Mouse (Mus musculus): ENCODE results near the gene Lins1.

Gene Lins1

GRCm38 (mm10) chr7:66729232-66729631, 39.5 kb downstream of the Lins1 start:
- DNase-seq (ENCODE audit: extremely low read depth, low read depth) = no peak

GRCm38 (mm10) chr7:66733431-66733830, 43.7 kb downstream of the Lins1 start:
- no peak for DNase-seq (ENCODE audit: extremely low read depth, low read depth)

- DNase-seq (ENCODE audit: extremely low read depth, low read depth) = no peak
These were observed 44.2 kb downstream of the Lins1 start for GRCm38 (mm10) chr7:66733882-66734281.

- DNase-seq (ENCODE audit: extremely low read depth, low read depth) = no peak
These were observed 44.8 kb downstream of the Lins1 start for GRCm38 (mm10) chr7:66734466-66734865.

- DNase-seq (ENCODE audit: extremely low read depth, low read depth) = no peak
These were observed 45.3 kb downstream of the Lins1 start for GRCm38 (mm10) chr7:66734993-66735392.

- no peak for DNase-seq (ENCODE audit: extremely low read depth, low read depth)
These were observed 47.7 kb downstream of the Lins1 start for GRCm38 (mm10) chr7:66737418-66737817.

- DNase-seq (ENCODE audit: extremely low read depth, low read depth) = no peak
These were observed 51.3 kb downstream of the Lins1 start for GRCm38 (mm10) chr7:66741008-66741407.

GRCm38 (mm10) chr7:66741412-66741811, 51.7 kb downstream of the Lins1 start:
- DNase-seq (ENCODE audit: extremely low read depth, low read depth) = no peak

- no peak for DNase-seq (ENCODE audit: extremely low read depth, low read depth)
These were observed 53.7 kb downstream of the Lins1 start, which contains the start of gene Cers3 for GRCm38 (mm10) chr7:66743377-66743781. Gene Cers3, plus strand, starts transcription at chr7:66743504.

GRCm38 (mm10) chr7:66746972-66747371, 57.3 kb downstream of the Lins1 start:
- no peak for DNase-seq (ENCODE audit: extremely low read depth, low read depth)

- DNase-seq (ENCODE audit: extremely low read depth, low read depth) = no peak
These were observed 60.3 kb downstream of the Lins1 start for GRCm38 (mm10) chr7:66749998-66750397.

- no peak for DNase-seq (ENCODE audit: extremely low read depth, low read depth)
These were observed 64.1 kb downstream of the Lins1 start for GRCm38 (mm10) chr7:66753816-66754215.

- DNase-seq (ENCODE audit: extremely low read depth, low read depth) = no peak
These were observed 65.9 kb downstream of the Lins1 start for GRCm38 (mm10) chr7:66755611-66756010.

Measured in MEL-GATA-1-ER (cell line).